Mouse (Mus musculus) liver, embryonic 13.5 days (tissue): ENCODE results near the gene Dnajb13. TPM values are rescaled to one million over a fixed set of nuclear protein-coding genes. Genes with fewer than 3 reads are reported as not detected.

Experiments used
- polyA plus RNA-seq: library from polyadenylated mRNA; unstranded; fragments of >200 nt; fragmentation: Nextera tagmentation; extraction: Ambion mirVana; gene quantifications from 2 replicates; pipeline ENCODE4 v1.2.1, GENCODE M21; 2015

Gene Dnajb13
- polyA plus RNA-seq, 1 experiment from 2014 or later = 2.5 TPM

Other genes starting within 250 kb of the Dnajb13 start
- gene P4ha3, start 229.4 kb downstream of the Dnajb13 start, polyA plus RNA-seq = 0.76 and 1.3 TPM in 2 replicates
- gene C2cd3, start 142.7 kb downstream of the Dnajb13 start, polyA plus RNA-seq = 8.5 and 10.3 TPM in 2 replicates
- 24.0 and 26.3 TPM in 2 replicates for gene Ppme1, start 142.7 kb downstream of the Dnajb13 start, polyA plus RNA-seq
- not detected in 2 replicates for gene Ucp3, start 42.0 kb downstream of the Dnajb13 start, polyA plus RNA-seq
- gene Ucp2, start 21.6 kb downstream of the Dnajb13 start, polyA plus RNA-seq = 673 and 808 TPM in 2 replicates
- gene Coa4, start 22.1 kb upstream of the Dnajb13 start, polyA plus RNA-seq = 14.0 and 14.3 TPM in 2 replicates
- 40.2 and 46.7 TPM in 2 replicates for gene Rab6a, start 92.5 kb upstream of the Dnajb13 start, polyA plus RNA-seq
- 57.0 and 59.8 TPM in 2 replicates for gene Mrpl48, start 93.3 kb upstream of the Dnajb13 start, polyA plus RNA-seq
- 0.41 and 0.49 TPM in 2 replicates for gene Plekhb1, start 147.5 kb upstream of the Dnajb13 start, polyA plus RNA-seq
- gene Fam168a, start 191.7 kb upstream of the Dnajb13 start, polyA plus RNA-seq = 4.5 and 5.4 TPM in 2 replicates